Mouse (Mus musculus) kidney, adult 2 months (tissue): ENCODE results near the gene Serinc3.

Source experiments
- CTCF ChIP-seq: fragments of 200-500 bp; conservative IDR thresholded peaks from 2 replicates; pipeline ENCODE4 v1.5.1; 2011; ENCODE audit warnings: low read depth, mild to moderate bottlenecking, control low read depth, low read length, moderate library complexity, mixed read lengths; ENCODE audit not compliant: insufficient read depth, insufficient read length
- POLR2A ChIP-seq: fragments of 200-500 bp; IDR thresholded peaks from one replicate; pipeline ENCODE4 v1.6.1; 2011; ENCODE audit warnings: low read depth, low read length, control low read depth

- TF ChIP-seq POLR2A (no peak), CTCF (no peak)
Measured at GRCm38 (mm10) chr2:163691846-163692605, 47.1 kb upstream of the Serinc3 start.
